Mouse (Mus musculus): ENCODE measurements around the gene Plet1. TPM values are rescaled to one million over a fixed set of nuclear protein-coding genes. Genes with fewer than 3 reads are reported as not detected.

The Plet1 gene
- total and polyA plus RNA-seq, 2 experiments from 2014 or later, result 1.2 to 3.7 TPM

DNA sequence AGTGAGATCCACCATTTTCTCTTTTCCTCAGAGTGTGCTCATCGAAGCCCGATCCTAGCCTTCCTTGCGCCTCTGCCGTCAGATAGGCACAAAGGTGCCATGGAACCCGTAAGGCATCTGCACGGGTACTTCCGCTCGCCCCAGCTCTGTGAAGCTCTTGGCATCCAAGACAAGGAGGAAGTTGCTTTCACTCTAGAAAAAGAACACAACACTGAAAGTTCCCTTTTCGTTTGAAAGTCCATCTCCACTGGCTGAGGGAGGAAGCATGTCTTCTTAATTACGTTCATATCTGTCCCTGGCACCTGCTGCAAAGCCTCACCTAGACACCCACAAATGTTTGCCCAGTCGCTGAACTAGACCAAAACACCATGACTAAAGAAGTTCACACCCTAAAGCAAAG is 39.0 kb downstream of the Plet1 start:
- Histone ChIP-seq H3K27me3 (ENCODE audit: control insufficient read depth, insufficient read depth, low read length) (no peaks in the 10 kb centered on the region), H3K4me2 (ENCODE audit: low read depth, low read length) (no peak overlapping the region), H3K9me3 (replicated peaks; ENCODE audit: control insufficient read depth, low read length) (no peaks in the 10 kb centered on the region), H3K36me3 (replicated peaks; ENCODE audit: control insufficient read depth, insufficient read depth, low read length) (no peaks in the 10 kb centered on the region), H3K4me3 (ENCODE audit: low read depth, low read length) (no peak overlapping the region), H3K27ac (ENCODE audit: low read depth) (no peak overlapping the region), H3K9ac (replicated peaks; ENCODE audit: low read depth, low read length) (no peak overlapping the region), H3K4me1 (ENCODE audit: control insufficient read depth, insufficient read depth) (no peaks in the 10 kb centered on the region)
- ATAC-seq (ENCODE audit: insufficient read depth, low read depth) (no peak), DNase-seq (ENCODE audit: low spot score) (no peak)
- WGBS, result 74% methylated on average over 11 of the region's 11 CpGs
- TF ChIP-seq EP300 (IDR thresholded peaks at IDR 0.05; ENCODE audit: low read depth) (no peak), CTCF (IDR thresholded peaks at IDR 0.05; ENCODE audit: low read depth) (no peak)

DNA sequence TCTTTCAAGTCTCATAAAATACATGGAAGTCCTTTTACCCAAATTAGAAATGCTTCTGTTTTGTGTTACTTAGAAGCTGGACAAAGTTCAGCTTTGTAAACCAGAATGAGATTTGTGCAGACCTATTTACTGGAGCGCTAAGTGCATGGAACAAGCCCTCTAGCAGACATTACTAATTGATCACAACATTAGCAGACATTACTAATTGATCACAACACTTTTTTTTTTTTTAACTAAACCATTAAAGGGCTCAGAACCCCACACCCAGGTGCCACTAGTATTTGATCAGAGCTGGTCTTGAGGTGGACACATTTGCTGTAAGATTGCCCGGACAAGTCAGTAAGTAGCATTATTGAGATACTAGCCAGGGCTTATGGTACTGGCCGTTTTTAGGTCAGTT is 39.5 kb downstream of the Plet1 start:
- H3K4me3 ChIP-seq (ENCODE audit: low read depth, low read length), result no peak overlapping the region
- no peak overlapping the region for H3K27ac ChIP-seq (ENCODE audit: low read depth)
- no peak overlapping the region for H3K4me2 ChIP-seq (ENCODE audit: low read depth, low read length)
- no peaks in the 10 kb centered on the region for H3K4me1 ChIP-seq (ENCODE audit: control insufficient read depth, insufficient read depth)
- no peaks in the 10 kb centered on the region for H3K9me3 ChIP-seq (replicated peaks; ENCODE audit: control insufficient read depth, low read length)
- no peaks in the 10 kb centered on the region for H3K27me3 ChIP-seq (ENCODE audit: control insufficient read depth, insufficient read depth, low read length)
- no peaks in the 10 kb centered on the region for H3K36me3 ChIP-seq (replicated peaks; ENCODE audit: control insufficient read depth, insufficient read depth, low read length)
- TF ChIP-seq EP300 (IDR thresholded peaks at IDR 0.05; ENCODE audit: low read depth) (no peak), CTCF (IDR thresholded peaks at IDR 0.05; ENCODE audit: low read depth) (no peak)
- no peak for DNase-seq (ENCODE audit: low spot score)
- no peak overlapping the region for H3K9ac ChIP-seq (replicated peaks; ENCODE audit: low read depth, low read length)
- no peak for ATAC-seq (ENCODE audit: insufficient read depth, low read depth)
- 61% methylated on average over 3 of the region's 3 CpGs for WGBS

DNA sequence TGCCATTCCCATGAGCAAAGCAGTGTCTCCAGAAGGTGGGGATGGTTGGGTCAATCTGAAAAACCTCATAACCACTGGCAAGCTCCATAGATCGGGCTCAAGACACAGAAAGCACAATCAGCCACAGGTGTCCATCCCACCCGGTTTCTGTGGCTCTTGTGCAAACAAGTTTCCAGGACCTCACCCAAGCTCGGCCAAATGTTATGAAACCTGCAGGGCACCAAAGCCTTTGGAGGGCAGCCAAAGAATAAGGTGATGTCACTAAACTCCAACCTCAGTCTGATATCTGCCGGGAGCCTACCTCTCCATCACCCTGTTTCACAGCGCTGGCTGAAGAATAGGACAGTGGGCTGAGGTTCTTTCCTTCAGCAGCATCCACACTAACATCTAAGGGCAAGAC is 41.6 kb downstream of the Plet1 start:
- ATAC-seq (ENCODE audit: insufficient read depth, low read depth) (no peak), DNase-seq (ENCODE audit: low spot score) (no peak)
- no peak overlapping the region for H3K9ac ChIP-seq (replicated peaks; ENCODE audit: low read depth, low read length)
- H3K4me1 ChIP-seq (ENCODE audit: control insufficient read depth, insufficient read depth), result no peaks in the 10 kb centered on the region
- H3K27me3 ChIP-seq (ENCODE audit: control insufficient read depth, insufficient read depth, low read length), result no peaks in the 10 kb centered on the region
- H3K36me3 ChIP-seq (replicated peaks; ENCODE audit: control insufficient read depth, insufficient read depth, low read length), result no peaks in the 10 kb centered on the region
- 56% methylated on average over 5 of the region's 5 CpGs for WGBS
- H3K9me3 ChIP-seq (replicated peaks; ENCODE audit: control insufficient read depth, low read length), result no peaks in the 10 kb centered on the region
- H3K27ac ChIP-seq (ENCODE audit: low read depth), result no peak overlapping the region
- no peak overlapping the region for H3K4me3 ChIP-seq (ENCODE audit: low read depth, low read length)
- no peak overlapping the region for H3K4me2 ChIP-seq (ENCODE audit: low read depth, low read length)
- TF ChIP-seq CTCF (IDR thresholded peaks at IDR 0.05; ENCODE audit: low read depth) (no peak), EP300 (IDR thresholded peaks at IDR 0.05; ENCODE audit: low read depth) (no peak)

DNA sequence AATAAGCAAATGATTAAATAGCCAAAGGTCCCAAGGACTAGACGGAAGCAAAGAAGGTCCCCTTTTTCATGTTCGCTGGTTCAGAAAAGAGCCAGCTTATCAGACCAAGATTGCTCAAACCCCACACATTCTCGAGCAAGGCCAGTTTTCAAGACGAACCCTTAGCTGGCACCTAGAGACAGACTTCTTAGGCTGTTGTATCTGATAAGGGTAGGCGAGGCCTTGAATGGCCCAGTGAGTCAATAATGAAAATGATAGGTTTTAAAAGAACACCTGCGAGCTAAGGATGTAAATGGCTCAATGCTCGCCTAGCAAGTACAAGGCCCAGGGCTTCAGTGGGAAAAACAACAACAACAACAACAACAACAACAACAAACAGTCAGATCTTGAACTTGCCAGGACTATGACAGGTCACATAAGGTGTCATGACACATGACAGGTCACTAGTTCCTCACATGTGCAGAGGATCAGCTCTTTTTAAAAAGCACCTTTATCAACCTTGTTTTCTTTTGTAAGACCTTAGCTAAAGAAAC is 42.3 kb downstream of the Plet1 start:
- WGBS, result 65% methylated on average over 7 of the region's 7 CpGs
- Histone ChIP-seq H3K4me3 (ENCODE audit: low read depth, low read length) (no peak overlapping the region), H3K9me3 (replicated peaks; ENCODE audit: control insufficient read depth, low read length) (no peaks in the 10 kb centered on the region), H3K4me2 (ENCODE audit: low read depth, low read length) (no peak overlapping the region), H3K9ac (replicated peaks; ENCODE audit: low read depth, low read length) (no peak overlapping the region), H3K27me3 (ENCODE audit: control insufficient read depth, insufficient read depth, low read length) (no peaks in the 10 kb centered on the region), H3K27ac (ENCODE audit: low read depth) (no peak overlapping the region), H3K36me3 (replicated peaks; ENCODE audit: control insufficient read depth, insufficient read depth, low read length) (no peaks in the 10 kb centered on the region), H3K4me1 (ENCODE audit: control insufficient read depth, insufficient read depth) (no peaks in the 10 kb centered on the region)
- ATAC-seq (ENCODE audit: insufficient read depth, low read depth), result no peak
- TF ChIP-seq EP300 (IDR thresholded peaks at IDR 0.05; ENCODE audit: low read depth), result no peak
- DNase-seq (ENCODE audit: low spot score), result no peak

DNA sequence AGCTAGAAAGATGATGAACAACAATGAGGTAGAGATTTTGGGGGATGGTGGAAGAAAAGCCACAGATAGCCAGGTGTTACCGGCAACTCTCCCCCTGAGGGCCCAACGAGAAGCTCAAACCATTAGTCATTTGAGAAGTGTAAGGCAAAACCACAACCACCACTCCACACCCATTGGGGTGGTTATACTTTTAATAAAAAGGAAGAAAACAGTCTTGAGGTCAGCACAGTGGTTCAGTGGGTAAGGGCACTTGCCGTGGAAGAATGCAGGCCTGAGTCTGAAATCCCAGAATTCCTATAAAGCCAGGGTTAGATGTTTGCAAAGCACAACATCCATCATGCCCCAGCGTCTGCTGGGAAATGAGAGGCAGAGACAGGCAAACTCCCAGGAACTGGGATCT is 43.0 kb downstream of the Plet1 start:
- H3K9me3 ChIP-seq (replicated peaks; ENCODE audit: control insufficient read depth, low read length), result no peaks in the 10 kb centered on the region
- H3K27me3 ChIP-seq (ENCODE audit: control insufficient read depth, insufficient read depth, low read length), result no peaks in the 10 kb centered on the region
- H3K27ac ChIP-seq (ENCODE audit: low read depth), result no peak overlapping the region
- H3K4me2 ChIP-seq (ENCODE audit: low read depth, low read length), result no peak overlapping the region
- no peak overlapping the region for H3K4me3 ChIP-seq (ENCODE audit: low read depth, low read length)
- no peak for ATAC-seq (ENCODE audit: insufficient read depth, low read depth)
- WGBS, result 62% methylated on average over 4 of the region's 4 CpGs
- H3K9ac ChIP-seq (replicated peaks; ENCODE audit: low read depth, low read length), result no peak overlapping the region
- no peaks in the 10 kb centered on the region for H3K36me3 ChIP-seq (replicated peaks; ENCODE audit: control insufficient read depth, insufficient read depth, low read length)
- no peak for DNase-seq (ENCODE audit: low spot score)
- H3K4me1 ChIP-seq (ENCODE audit: control insufficient read depth, insufficient read depth), result no peaks in the 10 kb centered on the region
- TF ChIP-seq EP300 (IDR thresholded peaks at IDR 0.05; ENCODE audit: low read depth) (no peak), CTCF (IDR thresholded peaks at IDR 0.05; ENCODE audit: low read depth) (no peak)

DNA sequence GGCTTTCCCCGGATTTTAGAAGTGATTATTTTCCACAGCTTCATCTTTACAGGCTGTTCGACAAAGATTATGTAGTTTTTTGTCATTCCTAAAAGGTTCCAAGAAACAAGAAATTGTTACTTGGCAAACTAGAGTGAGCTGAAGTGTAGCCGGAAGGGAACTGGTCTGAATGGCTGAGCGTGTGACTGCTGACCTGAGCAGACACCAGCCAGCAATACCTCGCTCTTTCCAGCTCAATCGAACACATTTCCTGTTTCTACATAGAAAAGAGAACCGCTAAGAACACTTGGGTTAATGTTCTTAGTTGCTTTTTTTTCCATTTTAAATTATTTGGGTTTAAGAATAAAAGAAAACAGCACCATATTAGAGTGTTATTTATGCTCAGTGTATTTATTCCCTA is 45.8 kb downstream of the Plet1 start:
- ATAC-seq (ENCODE audit: insufficient read depth, low read depth) (no peak), DNase-seq (ENCODE audit: low spot score) (no peak)
- no peak overlapping the region for H3K4me2 ChIP-seq (ENCODE audit: low read depth, low read length)
- no peaks in the 10 kb centered on the region for H3K4me1 ChIP-seq (ENCODE audit: control insufficient read depth, insufficient read depth)
- H3K27ac ChIP-seq (ENCODE audit: low read depth), result no peak overlapping the region
- no peaks in the 10 kb centered on the region for H3K9me3 ChIP-seq (replicated peaks; ENCODE audit: control insufficient read depth, low read length)
- H3K36me3 ChIP-seq (replicated peaks; ENCODE audit: control insufficient read depth, insufficient read depth, low read length), result no peaks in the 10 kb centered on the region
- no peak overlapping the region for H3K9ac ChIP-seq (replicated peaks; ENCODE audit: low read depth, low read length)
- no peak overlapping the region for H3K4me3 ChIP-seq (ENCODE audit: low read depth, low read length)
- H3K27me3 ChIP-seq (ENCODE audit: control insufficient read depth, insufficient read depth, low read length), result no peaks in the 10 kb centered on the region
- 52% methylated on average over 7 of the region's 7 CpGs for WGBS
- TF ChIP-seq EP300 (IDR thresholded peaks at IDR 0.05; ENCODE audit: low read depth) (no peak), CTCF (IDR thresholded peaks at IDR 0.05; ENCODE audit: low read depth) (no peak)
